Mouse (Mus musculus): ENCODE data around the gene Rgp1. TPM values are rescaled to one million over a fixed set of nuclear protein-coding genes. Genes with fewer than 3 reads are reported as not detected.

The Rgp1 gene
- polyA plus RNA-seq, 1 experiment from 2014 or later: 28.2 TPM

GRCm38 (mm10) chr4:43633736-43634135, 55.2 kb downstream of the Rgp1 start:
- H3K36me3 ChIP-seq: no peaks in the 10 kb centered on the region
- WGBS: 94% methylated on average over 2 of the region's 2 CpGs
- ATAC-seq (replicated peaks): no peak
- H3K4me3 ChIP-seq: no peak overlapping the region
- peaks cover 29% of the 10 kb centered on the region for H3K4me1 ChIP-seq
- no peak overlapping the region for H3K4me2 ChIP-seq (replicated peaks)
- no peak overlapping the region for H3K27ac ChIP-seq (replicated peaks)
- H3K9me3 ChIP-seq: no peaks in the 10 kb centered on the region
- H3K27me3 ChIP-seq: no peaks in the 10 kb centered on the region
- no peak overlapping the region for H3K9ac ChIP-seq (replicated peaks)

- no peak overlapping the region for H3K9ac ChIP-seq (replicated peaks)
- ATAC-seq (replicated peaks): no peak
- WGBS: 89% methylated on average over 7 of the region's 7 CpGs
- H3K36me3 ChIP-seq: no peaks in the 10 kb centered on the region
- H3K4me1 ChIP-seq: peaks cover 29% of the 10 kb centered on the region
- no peak overlapping the region for H3K27ac ChIP-seq (replicated peaks)
- H3K9me3 ChIP-seq: no peaks in the 10 kb centered on the region
- no peak overlapping the region for H3K4me3 ChIP-seq
- H3K4me2 ChIP-seq (replicated peaks): no peak overlapping the region
- H3K27me3 ChIP-seq: no peaks in the 10 kb centered on the region
Observed at GRCm38 (mm10) chr4:43634621-43635374, 56.3 kb downstream of the Rgp1 start.

- WGBS: 57% methylated on average over 6 of the region's 6 CpGs
- Histone ChIP-seq H3K4me3 (no peak overlapping the region), H3K4me2 (replicated peaks) (no peak overlapping the region), H3K9me3 (no peaks in the 10 kb centered on the region), H3K4me1 (peaks cover 16% of the 10 kb centered on the region), H3K27me3 (no peaks in the 10 kb centered on the region), H3K9ac (replicated peaks) (no peak overlapping the region), H3K36me3 (no peaks in the 10 kb centered on the region), H3K27ac (replicated peaks) (no peak overlapping the region)
- ATAC-seq (replicated peaks): no peak
Observed at GRCm38 (mm10) chr4:43636751-43637150, 58.2 kb downstream of the Rgp1 start.

Small RNA genes within 50 kb of the gene (microRNA-seq; reads per million reads assigned to microRNA genes)
- gene Gm25262: not detected

Other genes starting within 250 kb of the Rgp1 start
- 59.8 and 64.3 TPM in 2 replicates for gene Rusc2, start 196.7 kb upstream of the Rgp1 start, polyA plus RNA-seq (2015; fragmentation: Nextera tagmentation; extraction: Ambion mirVana)
- gene Fam166b, start 149.6 kb upstream of the Rgp1 start, polyA plus RNA-seq (2015; fragmentation: Nextera tagmentation; extraction: Ambion mirVana): 0.65 and 0.70 TPM in 2 replicates
- 10.7 and 12.5 TPM in 2 replicates for gene Tesk1, start 136.8 kb upstream of the Rgp1 start, polyA plus RNA-seq (2015; fragmentation: Nextera tagmentation; extraction: Ambion mirVana)
- 4.3 TPM in 2 replicates for gene Cd72, start 124.1 kb upstream of the Rgp1 start, polyA plus RNA-seq (2015; fragmentation: Nextera tagmentation; extraction: Ambion mirVana)
- not detected in 2 replicates for gene Sit1, start 95.0 kb upstream of the Rgp1 start, polyA plus RNA-seq (2015; fragmentation: Nextera tagmentation; extraction: Ambion mirVana)
- 61.0 and 61.8 TPM in 2 replicates for gene Ccdc107, start 85.8 kb upstream of the Rgp1 start, polyA plus RNA-seq (2015; fragmentation: Nextera tagmentation; extraction: Ambion mirVana)
- gene Arhgef39, start 79.0 kb upstream of the Rgp1 start, polyA plus RNA-seq (2015; fragmentation: Nextera tagmentation; extraction: Ambion mirVana): 17.5 and 25.3 TPM in 2 replicates
- 0.19 and 0.41 TPM in 2 replicates for gene Car9, start 71.7 kb upstream of the Rgp1 start, polyA plus RNA-seq (2015; fragmentation: Nextera tagmentation; extraction: Ambion mirVana)
- 9.7 and 9.8 TPM in 2 replicates for gene Tpm2, start 55.0 kb upstream of the Rgp1 start, polyA plus RNA-seq (2015; fragmentation: Nextera tagmentation; extraction: Ambion mirVana)
- gene Creb3, start 16.4 kb upstream of the Rgp1 start, polyA plus RNA-seq (2015; fragmentation: Nextera tagmentation; extraction: Ambion mirVana): 77.7 and 78.8 TPM in 2 replicates
- gene Tln1, start 16.0 kb upstream of the Rgp1 start, polyA plus RNA-seq (2015; fragmentation: Nextera tagmentation; extraction: Ambion mirVana): 53.2 and 54.2 TPM in 2 replicates
- 59.1 and 61.0 TPM in 2 replicates for gene Gba2, start 158 bp downstream of the Rgp1 start, polyA plus RNA-seq (2015; fragmentation: Nextera tagmentation; extraction: Ambion mirVana)
- gene Msmp, start 5.8 kb downstream of the Rgp1 start, polyA plus RNA-seq (2015; fragmentation: Nextera tagmentation; extraction: Ambion mirVana): 0.56 and 0.81 TPM in 2 replicates
- 12.7 and 15.4 TPM in 2 replicates for gene Npr2, start 53.2 kb downstream of the Rgp1 start, polyA plus RNA-seq (2015; fragmentation: Nextera tagmentation; extraction: Ambion mirVana)
- 4.3 and 6.7 TPM in 2 replicates for gene Spag8, start 74.9 kb downstream of the Rgp1 start, polyA plus RNA-seq (2015; fragmentation: Nextera tagmentation; extraction: Ambion mirVana)
- 65.5 and 74.0 TPM in 2 replicates for gene Hint2, start 77.8 kb downstream of the Rgp1 start, polyA plus RNA-seq (2015; fragmentation: Nextera tagmentation; extraction: Ambion mirVana)
- 16.2 TPM in 2 replicates for gene Tmem8b, start 90.3 kb downstream of the Rgp1 start, polyA plus RNA-seq (2015; fragmentation: Nextera tagmentation; extraction: Ambion mirVana)
- 1.6 and 1.7 TPM in 2 replicates for gene Fam221b, start 90.4 kb downstream of the Rgp1 start, polyA plus RNA-seq (2015; fragmentation: Nextera tagmentation; extraction: Ambion mirVana)
- not detected in 2 replicates for gene Olfr70, start 122.1 kb downstream of the Rgp1 start, polyA plus RNA-seq (2015; fragmentation: Nextera tagmentation; extraction: Ambion mirVana)
- gene Olfr71, start 131.5 kb downstream of the Rgp1 start, polyA plus RNA-seq (2015; fragmentation: Nextera tagmentation; extraction: Ambion mirVana): not detected in 2 replicates
- gene Hrct1, start 148.5 kb downstream of the Rgp1 start, polyA plus RNA-seq (2015; fragmentation: Nextera tagmentation; extraction: Ambion mirVana): 0.19 and 0.42 TPM in 2 replicates
- 0.08 TPM in 1 of 2 replicates, not detected in the other for gene Spaar, start 151.3 kb downstream of the Rgp1 start, polyA plus RNA-seq (2015; fragmentation: Nextera tagmentation; extraction: Ambion mirVana)
- not detected in 2 replicates for gene Olfr159, start 192.3 kb downstream of the Rgp1 start, polyA plus RNA-seq (2015; fragmentation: Nextera tagmentation; extraction: Ambion mirVana)
- gene Olfr156, start 245.2 kb downstream of the Rgp1 start, polyA plus RNA-seq (2015; fragmentation: Nextera tagmentation; extraction: Ambion mirVana): not detected in 2 replicates

All from forebrain, embryonic 15.5 days (tissue).